Mouse (Mus musculus) embryo, embryonic 11.5 days (tissue): ENCODE results near the gene Hspb11.
A peak's percentile ranks its signal among the peaks of the same experiment; 100 is the strongest.

Experiments
- DNase-seq: peaks from one replicate; pipeline ENCODE4 v3.0.0-alpha.2; 2012; ENCODE audit warnings: low read depth, low spot score

Gene Hspb11

DNA sequence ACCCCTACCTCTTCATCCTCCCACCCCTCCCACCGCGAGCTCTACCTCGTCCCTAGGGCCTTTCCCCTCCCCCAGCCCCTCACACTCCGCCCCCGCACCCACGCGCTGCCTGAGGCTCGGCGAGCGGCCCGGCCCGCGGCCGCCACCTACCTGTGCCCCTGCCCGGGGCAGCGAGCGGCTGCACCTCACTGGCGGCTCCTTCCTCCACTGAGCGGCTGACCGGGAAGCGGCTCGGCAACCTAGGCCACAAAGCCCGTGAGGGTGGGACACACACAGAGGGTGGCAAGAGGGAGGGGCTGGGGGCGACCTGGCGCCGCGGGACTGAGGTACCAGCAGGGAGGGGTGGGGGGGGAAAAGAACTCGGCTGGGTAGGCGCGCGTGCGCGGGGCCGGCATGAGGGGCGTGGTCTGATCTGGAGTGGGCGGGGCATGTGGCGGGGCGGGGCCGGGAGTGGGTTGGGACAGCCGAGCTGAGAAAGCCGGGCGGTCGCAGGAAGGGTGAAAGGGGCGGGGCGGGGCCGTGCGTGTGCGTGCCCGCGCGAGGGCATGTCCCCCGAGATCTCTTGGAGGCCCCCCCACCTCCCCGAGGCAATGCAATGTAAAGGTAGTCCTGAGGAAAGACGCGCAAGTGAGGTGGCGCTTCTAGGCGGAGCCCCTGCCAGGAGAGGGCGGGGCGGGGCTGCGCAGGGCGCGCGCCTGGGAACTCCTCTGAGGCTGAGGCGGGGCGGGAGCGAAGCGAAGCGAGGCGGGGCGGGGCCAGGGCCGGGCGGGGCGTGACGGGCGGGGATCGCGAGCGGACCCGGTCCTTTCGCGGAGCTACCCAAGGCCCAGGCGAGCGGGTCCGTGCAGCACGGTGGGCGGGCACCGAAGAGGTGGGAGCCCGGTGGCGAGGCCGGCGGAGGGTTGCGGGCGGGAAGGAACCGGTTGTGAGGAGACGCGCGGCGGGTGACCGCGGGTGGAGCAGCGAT lies at the start of gene Hspb11, which contains the start of gene Lrrc42:
TSS of gene Hspb11 (plus strand) at position 469 of the 967 bp plus-strand sequence.
TSS of gene Lrrc42 (minus strand) at position 408 of the 967 bp plus-strand sequence.
- DNase-seq, result peak; percentile 95

- DNase-seq, result no peak
These were observed 46.4 kb upstream of the Hspb11 start for GRCm38 (mm10) chr4:107207016-107207415.

DNA sequence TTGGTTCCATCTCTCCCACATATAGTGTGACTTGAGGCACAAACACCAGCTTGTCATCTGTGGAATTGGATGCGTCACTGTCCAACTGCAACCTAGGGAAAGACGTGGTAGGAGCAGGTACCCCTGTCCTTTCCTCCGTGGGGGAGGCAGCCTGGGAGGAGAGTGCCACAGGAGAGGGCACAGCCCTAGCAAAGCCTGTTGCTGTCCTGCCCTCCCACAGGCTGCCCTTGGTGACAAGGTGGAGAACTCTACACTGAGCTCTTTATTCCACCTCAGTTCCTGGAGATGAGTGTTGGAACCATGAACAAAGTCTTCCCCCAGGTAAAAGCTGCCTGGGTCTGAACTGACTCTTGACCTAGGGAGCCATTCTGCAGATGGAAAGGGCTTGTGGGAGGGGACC lies 44.5 kb upstream of the Hspb11 start, which contains the start of gene Ldlrad1:
TSS of gene Ldlrad1 (plus strand) at position 301 of the 400 bp plus-strand sequence.
- no peak for DNase-seq

DNA sequence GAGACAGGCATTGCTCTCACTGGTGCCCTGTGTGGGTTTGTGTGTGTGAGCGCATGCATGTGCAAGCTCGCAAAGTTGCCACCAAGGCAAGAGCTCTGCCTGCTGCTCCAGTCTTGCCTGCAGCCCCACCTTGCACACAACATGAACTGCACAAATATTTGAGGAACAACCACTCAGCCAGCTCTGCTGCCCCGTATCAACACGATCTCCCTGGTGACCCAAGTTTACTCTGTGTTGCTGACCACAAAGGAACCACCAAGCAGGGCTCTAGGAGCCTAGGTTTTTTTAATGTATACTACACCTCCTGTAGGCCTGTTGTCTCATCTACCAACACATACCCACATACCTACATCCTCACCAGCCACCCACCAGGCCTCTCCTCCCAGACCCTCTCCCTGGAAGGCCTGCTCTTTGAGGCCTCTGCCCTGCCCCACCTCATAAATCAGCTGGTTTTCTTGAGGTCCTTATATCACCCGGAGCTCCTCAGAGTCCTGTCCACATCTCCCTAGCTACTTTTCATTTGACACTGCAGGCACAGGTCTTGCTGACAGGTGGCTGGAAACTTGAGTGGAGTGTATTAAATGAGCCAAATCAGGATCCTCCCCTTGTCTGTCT lies 42.8 kb upstream of the Hspb11 start:
- DNase-seq, result no peak

DNA sequence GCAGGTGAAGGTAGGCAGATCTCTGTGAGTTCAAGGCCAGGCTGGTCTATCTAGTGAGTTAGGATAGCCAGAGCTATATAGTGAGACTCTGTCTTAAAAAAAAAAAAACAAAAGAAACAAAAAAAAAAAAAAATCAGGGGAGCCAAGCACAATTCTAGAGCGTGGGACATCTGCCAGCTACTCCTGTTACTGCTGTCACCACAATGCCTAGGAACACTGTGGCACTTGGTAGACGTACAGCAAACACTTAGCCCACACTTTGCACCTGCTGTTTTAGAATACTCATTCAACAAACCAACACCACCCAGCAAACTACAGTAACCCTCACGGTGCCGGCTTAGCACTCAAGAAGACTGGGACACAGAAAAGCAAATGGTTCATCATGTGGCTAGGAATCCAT lies 41.9 kb upstream of the Hspb11 start:
- no peak for DNase-seq

DNA sequence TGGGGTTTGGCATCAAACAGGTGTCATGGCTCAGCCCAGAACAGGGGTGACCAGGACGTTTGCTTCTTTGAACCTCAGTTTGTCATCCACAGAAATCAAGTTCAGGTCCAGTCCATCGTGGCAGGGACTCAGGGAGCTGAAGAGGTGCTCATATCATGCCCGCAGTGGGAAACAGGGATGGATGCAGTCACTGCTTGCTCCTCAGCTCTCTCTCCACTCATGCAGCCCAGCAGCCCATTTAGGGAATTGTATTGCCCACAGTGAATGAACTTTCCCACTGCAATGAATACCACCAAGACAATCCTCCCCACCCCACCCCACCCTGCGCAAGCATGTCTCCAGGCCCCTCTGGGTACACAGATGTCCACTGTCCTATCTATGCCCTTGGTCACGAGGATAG lies 41.5 kb upstream of the Hspb11 start:
- DNase-seq, result no peak

DNA sequence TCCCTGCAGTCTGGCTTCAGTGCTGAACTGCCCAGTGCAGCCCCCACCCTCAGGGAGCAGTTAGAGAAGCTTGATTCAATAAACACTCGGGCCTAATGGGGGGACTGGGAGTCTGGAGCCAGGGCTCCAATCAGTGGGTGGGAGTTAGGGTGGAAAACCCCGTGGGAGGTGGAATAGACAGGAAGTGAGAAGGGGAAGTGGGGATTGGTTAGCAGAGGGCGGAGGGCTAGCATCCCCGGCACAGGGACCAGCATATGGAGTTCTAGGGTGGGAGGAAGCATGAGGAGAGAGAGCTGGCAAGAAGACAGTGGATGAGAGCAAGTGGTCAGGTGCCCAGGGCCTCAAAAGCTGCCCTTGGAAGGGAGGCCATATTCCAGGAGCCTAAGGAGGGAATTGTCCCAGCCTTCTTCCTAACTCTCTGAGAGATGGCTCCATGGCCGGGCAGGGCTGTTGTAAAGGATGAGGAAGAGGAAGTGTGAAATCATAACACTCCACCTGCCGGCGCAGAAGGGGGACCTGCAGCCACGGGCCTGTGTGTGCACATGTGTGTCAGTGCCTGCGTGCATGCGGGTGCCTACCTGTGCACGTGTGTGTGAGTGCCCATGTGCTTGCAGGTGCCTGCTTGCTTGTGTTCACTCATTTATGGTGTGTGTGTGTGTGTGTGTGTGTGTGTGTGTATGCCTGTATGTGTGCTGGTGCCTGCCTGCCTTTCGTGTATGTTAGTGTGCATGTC lies 39.9 kb upstream of the Hspb11 start:
- DNase-seq, result no peak

DNA sequence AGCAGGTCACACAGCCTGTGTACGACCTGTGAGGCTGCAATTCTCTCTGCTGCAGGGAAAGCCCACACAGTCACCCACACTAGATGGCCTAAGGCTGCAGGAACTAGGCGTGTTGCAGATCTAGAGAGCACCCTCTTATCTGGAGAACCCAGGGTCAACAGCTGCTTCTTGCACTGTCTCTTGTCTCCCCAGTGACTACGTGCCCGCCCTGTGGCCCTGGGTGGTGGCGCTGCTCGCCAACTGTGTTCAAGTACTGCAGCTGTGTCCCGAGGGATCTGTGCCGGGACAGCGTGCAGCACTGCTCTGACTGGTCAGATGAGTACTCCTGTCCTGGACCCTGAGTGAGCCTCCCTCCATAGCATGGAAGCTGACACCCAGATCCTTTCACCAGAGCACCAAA lies 35.8 kb upstream of the Hspb11 start:
- no peak for DNase-seq

DNA sequence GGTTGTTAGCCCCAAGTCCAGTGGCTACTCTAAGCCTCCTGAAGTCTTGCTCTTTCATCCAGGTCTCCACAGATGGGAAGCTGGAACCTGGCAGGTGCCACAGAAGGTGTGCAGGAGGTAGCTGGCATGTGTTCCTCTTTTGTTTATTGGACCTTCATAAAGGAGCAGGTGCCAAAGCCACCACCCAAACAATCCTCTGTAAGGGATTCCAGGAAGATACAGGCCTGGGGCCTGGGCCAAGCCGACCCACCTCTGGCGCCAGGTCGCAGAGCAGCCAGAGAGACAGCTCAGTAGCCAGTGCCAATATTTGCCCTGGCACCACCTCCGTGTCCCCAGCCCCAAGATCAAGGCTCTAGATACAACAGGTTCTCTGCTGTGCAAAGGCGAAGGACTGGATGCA lies 31.9 kb upstream of the Hspb11 start:
- no peak for DNase-seq

- no peak for DNase-seq
These were observed 29.9 kb upstream of the Hspb11 start for GRCm38 (mm10) chr4:107223225-107224204.

DNA sequence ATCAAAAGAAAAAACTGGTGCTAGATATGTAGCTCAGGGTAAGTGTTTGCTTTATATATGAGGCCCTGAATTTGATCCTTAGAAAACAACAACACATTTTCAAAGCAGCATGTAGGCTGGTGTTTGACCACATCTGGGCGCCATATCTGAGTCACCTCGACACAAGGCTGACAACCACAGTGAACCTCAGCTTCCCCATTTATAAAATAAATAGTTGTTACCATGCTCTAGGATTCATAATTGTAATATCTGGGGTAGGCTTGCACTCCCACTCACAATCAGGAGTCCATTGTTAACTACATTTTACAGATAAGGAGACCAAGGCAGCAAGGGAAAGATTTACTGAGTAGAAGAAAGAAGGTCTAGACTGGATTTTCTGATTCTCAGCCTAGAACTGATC lies 27.1 kb upstream of the Hspb11 start:
- DNase-seq, result no peak

DNA sequence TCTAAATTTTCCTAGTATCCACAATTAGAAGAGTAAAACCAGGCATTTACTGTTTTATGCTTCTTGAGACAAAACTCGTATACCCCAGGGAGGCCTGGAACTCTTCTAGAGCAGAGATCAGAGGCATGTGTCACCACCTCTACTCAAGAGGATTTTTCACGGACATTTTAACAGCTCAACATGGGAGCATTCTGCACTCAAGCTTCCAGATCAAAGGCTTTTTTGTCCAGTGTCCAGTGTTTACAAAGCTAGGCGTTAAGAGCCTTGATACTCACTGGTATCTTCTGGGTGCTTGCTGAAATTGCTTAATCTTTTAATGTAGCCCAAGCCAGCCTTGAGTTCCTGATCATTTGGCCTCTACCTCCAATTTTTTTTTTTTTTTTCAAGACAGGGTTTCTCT lies 21.2 kb upstream of the Hspb11 start:
- no peak for DNase-seq

DNA sequence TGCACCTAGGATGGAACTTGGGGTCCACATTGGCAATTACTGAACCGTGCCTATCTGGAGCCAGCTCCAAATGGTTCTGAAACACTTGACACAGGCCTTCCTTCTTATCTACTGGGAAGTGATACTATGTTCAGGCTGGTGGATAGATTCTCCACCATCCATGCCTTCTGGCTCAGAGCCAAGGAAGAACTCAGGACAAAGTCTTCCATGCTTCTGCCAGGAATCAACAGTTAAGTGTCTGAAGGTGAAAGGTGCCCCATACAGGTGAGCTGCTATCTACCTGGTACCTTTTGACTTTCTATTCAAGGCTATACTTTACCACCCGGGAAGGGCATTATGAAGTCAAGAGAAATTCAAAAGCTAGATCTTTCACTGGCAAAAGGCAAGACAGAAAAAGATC lies 15.1 kb upstream of the Hspb11 start:
- DNase-seq, result no peak

DNA sequence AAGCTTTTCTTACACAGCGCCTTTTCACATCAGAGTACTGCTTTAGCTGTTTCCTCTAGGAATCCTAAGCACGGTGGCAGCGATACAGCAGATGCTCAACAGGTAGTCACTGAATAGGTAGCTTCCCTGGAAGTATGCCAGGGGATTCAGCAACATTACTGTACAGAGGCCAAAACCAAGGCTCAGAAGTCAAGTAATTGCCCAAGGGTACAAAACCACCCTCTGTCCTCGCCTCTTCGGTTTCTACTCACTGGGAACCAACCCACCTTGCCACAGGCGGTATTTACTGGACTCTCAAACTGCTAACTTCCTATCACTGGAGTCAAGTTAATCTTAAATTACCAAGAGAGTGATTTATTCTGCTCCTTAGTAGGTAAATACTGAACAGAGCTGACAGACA lies 13.2 kb upstream of the Hspb11 start:
- DNase-seq, result no peak

- DNase-seq, result no peak
These were observed 9.7 kb upstream of the Hspb11 start for GRCm38 (mm10) chr4:107243365-107244333.

- DNase-seq, result no peak
These were observed 8.0 kb upstream of the Hspb11 start for GRCm38 (mm10) chr4:107245368-107245767.

- DNase-seq, result no peak
These were observed 7.4 kb upstream of the Hspb11 start for GRCm38 (mm10) chr4:107246040-107246439.

GRCm38 (mm10) chr4:107247110-107247509 lies 6.3 kb upstream of the Hspb11 start:
- DNase-seq, result no peak

- DNase-seq, result no peak
These were observed 5.3 kb upstream of the Hspb11 start for GRCm38 (mm10) chr4:107248061-107248460.

- DNase-seq, result no peak
These were observed 3.9 kb upstream of the Hspb11 start for GRCm38 (mm10) chr4:107249471-107249870.
